Mouse (Mus musculus): Measurements from ENCODE around the gene Wasl.
A peak's percentile ranks its signal among the peaks of the same experiment; 100 is the strongest.

Gene Wasl

DNA sequence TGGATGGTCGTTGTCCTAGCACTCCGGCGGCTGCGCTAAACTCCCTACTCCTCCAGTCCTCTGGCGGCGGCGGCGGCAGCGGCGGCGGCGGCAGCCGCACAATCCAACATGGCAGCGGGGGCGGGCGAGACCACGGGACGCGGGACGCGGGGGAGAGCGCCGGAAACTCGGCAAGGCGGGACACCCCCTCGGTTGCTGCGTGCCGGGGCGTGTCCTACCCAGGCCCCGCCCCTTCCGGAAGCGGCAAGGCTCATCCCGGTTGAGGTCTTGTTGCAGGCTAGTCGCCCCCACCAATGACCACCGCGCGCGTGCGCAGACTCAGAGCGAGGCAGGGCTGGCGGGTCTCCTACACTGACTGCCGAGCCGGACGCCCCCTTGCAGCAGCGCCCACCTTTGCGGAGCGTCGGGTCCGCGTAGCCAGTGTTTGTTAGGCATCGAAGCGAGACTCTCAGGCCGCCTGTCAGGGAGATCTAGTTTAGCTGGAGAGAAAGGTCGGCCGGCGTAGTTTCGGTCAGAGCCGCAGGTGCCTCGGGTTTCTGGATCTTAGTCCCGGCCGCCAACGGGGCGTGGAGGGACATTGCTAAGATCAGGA is at the start of gene Wasl:
Gene Wasl, minus strand, starts transcription at position 143 of the 592 bp plus-strand sequence.
- DNase-seq (ENCODE audit: low read depth), result peak; percentile 89

DNA sequence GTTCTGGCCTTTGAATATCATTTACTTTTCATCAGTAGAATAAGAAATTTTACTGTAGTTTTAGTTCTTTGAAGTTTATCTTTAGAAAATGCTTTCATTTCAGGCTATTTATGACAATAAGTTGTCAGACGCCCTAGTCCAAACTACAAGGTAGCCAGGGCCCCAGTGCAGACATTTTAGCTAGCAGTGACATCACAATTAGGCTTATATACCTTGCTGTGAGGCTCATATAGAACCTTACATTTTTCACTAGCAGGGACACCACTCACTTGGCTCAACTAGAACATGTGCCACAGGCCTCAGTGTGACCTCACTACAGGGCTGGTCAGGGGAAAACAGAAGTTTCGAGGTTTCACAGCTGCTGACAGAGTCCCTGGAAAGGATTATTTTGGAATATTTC is 42.7 kb upstream of the Wasl start:
- DNase-seq (ENCODE audit: low read depth), result no peak

DNA sequence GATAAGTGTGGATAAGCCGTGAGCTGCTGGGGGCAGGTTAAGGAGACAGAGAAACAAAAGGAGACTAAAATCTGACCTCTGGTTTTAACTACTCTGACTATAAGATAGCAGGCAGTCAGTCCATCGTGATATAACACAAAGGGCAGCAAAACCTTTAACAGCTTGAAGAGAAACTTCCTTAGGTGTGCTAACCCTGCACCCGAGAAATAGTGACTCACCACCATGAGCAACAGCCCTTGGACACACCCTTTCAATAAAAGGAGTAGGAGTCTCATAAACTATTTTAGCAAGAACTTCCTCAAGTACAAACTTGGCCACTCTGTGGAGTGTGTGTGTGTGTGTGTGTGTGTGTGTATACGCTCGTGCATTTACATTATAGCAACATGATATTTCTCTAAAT is 42.3 kb upstream of the Wasl start:
- DNase-seq (ENCODE audit: low read depth), result no peak

DNA sequence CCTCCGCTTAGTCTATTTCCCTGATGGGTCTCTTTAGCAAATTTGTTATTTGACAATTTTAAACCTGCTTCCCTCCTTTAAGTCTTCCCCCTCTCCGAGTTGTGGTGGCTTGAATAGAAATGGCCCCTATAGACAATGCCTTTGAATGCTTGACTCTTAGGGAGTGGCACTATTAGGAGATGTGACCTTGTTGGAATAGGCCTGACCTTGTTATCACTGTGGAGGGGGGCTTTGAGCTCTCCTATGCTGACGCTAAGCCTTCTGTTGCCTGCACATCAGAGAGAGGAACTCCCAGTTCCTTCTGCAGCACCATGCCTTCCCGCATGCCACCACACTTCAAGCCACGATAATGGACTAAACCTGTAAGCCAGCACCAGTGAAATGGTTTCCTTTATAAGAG is 32.4 kb upstream of the Wasl start:
- DNase-seq (ENCODE audit: low read depth), result no peak

DNA sequence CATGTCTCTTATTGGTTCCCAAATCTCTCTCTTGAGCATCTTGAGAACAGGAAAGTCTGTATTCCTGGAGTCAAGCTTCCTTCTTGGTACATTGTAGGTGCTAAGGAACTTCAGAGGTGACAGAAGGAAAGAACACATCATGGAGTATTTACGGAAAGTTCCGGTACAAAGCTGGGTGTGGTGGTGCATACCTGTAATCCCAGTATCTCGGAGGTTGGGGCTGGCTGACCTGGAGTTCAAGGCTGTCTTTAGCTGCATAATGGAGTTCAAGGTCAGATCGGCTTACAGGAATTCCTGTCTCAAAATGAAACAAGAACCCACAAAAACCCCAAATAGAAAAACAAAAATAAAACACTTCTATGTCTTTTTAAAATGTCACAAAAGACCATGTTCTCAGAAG is 31.3 kb upstream of the Wasl start:
- no peak for DNase-seq (ENCODE audit: low read depth)

DNA sequence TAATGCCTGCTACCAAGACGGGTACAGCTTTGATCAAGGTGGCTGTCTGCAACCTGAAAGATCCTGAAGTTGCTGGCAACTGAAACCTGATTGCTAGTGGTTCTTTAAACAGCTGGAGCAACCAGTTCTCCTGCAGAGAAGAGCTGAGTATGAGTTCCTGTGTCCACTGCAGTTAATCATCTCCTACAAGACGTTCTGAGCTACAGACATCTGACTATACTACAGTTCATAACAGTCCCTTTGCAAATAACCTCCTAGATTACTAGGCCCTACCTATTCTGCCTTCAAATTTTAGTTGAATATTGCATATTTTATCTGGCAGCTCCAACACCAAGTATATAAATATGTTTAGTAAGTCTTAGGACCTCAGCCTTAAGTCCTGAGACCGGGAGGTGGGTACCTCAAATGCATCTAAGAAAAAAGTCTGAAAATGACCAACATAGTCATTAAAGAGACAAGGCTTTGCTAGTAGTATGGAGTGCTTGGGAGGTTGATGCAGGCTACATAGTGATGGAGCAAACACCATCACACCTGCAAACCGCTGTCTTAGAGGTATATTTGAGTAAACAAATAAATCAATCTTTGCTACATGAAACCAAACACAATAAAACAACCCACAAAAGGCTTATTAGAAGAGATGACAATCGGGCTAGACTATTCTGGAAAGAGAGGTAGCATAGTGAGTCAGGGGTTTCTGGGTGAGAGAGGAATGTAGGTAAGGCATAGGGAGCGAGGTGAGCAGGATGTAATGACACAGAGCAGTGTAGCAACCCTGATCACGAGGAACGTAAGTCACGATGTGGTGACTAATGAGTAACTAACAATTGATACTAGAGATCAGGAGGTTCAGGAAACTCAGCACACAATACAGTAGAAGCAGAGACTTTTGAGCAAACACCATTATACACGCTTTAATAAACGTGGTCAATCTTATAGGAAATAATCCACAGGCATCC is 29.9 kb upstream of the Wasl start:
- no peak for DNase-seq (ENCODE audit: low read depth)

DNA sequence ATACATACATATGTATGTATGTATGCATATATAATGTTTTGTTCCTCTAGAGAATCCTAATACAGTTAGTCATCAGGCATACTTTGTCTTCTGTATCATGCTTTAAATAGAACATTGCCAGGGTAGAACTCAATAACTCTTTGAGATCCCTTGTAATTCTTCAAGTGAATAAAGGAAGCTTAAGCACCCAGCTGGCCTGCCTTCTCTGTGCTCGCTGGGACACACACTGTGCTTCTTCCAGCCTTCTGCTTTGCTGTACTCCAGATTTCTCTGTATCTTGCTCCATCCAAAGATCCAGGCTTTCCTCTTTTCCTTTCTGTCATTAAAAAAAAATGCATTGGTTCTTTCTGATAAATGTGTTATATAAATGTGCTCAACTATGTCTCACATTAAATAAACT is 23.1 kb upstream of the Wasl start:
- DNase-seq (ENCODE audit: low read depth), result no peak

DNA sequence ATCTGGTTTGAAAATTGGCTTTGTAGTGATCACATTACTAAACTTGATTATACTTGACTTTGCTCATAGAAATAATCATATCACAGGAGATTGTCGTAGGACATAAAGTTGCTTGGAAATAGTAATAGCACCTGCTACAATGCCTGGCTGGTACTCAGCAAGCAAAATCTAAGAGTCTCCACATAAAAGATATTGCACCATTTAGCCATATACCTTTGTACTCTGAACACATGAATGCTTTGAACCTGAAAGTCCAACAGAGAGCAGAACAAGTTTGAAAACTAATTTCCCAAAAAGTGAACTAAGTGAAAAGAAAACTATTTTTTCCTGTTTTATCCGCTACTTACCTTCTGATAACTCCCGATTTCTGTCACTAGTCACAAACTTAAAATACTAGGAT is 18.3 kb upstream of the Wasl start:
- no peak for DNase-seq (ENCODE audit: low read depth)

DNA sequence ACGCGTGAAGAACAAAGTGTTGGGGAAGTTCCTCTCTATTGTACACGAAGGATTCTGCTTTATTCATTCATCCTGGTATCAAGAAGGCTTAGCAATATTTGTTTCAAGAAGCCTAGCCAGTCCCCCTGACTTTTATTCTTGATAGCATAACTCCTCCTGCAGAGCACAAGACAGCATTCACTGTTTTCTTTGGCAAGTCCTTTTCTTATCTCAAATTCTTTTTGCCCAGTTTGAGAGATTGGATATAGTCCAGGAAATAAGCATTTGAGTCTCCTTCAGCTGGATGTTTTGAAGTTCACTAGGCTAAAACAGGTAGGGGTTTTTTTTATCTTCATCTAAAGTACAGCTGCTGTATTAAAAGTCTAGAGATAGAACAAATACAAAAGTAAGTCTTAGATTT is 3.0 kb upstream of the Wasl start:
- no peak for DNase-seq (ENCODE audit: low read depth)

DNA sequence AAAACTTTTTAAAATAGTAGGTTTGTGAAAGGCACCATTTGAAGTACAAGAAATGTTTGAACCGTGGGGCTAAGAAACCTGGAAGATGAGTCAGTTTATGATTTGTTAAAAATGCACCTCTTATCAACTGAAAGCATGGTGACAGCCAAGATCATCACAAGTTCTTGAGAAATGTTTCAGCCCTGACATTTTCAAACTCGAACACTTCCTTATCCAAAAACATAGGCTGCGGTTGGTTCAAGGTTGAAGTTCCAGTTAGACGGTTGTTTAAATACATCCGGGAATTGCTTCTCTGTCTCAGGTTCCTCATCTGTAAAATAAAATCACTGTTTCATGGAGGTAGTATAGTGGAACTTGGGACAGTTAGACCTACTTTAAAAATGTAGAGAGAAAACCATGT is 1.4 kb upstream of the Wasl start:
- no peak for DNase-seq (ENCODE audit: low read depth)

DNA sequence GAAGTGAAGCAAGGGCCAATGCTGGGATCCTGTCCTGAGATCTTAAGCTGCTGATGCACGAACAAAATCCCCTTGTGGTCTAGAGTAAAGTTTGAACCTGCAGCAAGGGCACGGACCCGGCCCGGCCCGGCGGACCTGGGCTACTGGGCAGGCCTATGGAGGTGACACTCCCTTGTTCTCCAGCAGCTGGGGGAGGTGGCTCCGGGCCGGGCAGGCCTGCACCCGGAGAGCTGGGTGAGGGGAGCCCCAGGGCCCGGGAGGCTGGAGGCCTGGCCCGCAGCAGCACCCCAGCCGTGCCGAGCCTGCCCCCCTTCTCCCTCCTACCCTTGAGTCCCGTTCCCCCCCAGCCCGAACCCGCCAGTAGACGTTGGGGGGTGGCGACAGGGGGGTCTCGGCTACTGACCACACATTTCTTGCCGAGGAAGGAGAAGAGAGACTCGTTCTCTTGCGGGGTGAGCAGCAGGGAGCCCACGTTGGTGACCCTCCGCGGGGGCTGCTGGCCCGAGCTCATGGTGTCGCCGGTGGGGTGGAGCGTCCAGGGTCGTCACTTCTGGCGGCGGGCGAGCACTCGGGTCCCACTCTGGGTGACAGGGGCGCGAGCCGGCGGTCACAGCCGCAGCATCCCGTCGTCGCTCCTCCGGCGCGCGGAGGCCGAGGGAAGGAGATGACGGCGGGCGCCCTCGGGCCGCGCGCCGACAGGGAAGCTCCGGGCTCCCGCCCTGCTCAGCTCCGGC is 509 bp downstream of the Wasl start:
- DNase-seq (ENCODE audit: low read depth), result no peak

DNA sequence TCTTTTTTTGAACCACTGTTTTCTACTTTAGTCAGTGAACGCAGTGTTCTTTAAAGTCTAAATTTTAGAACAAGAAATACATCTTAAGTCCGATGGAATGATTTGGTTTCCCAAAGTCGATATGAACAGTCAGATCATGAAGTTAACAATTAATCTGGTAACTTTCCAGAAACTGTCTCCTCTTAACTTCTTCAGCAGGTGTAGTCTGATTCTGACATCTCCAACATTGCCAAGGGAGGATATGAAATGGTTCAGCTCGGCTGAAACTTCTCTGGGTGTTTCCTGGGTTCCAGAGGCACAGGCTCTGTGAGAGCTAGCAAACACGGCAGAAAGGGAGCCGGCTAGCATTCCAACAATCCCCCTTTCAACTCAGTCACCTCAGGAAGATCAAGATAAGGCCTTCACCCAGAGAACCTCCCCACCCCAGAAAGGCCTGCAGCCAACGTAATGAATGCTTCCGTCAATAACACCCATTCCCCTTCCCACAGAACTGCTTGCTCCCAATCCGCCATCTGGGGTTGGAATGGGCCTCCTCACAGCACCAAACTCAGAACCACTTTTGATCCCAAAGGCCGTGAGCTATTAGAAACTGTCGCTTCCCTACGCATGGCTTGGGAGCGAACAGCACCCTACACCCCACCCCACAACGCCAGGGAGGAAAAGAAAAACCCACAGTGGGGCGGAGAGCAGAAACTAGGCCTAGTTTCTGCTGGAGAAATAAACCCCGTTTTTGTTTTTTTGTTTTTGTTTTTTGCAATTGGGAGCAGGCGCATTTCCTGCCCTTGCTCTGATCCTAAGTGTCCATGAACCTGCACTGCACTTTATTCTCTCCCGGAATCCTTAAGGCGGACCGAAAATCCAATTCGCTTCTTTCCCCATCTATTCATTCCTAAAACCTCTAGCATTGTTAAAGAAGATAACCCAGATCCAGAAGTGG is 1.3 kb downstream of the Wasl start:
- no peak for DNase-seq (ENCODE audit: low read depth)

DNA sequence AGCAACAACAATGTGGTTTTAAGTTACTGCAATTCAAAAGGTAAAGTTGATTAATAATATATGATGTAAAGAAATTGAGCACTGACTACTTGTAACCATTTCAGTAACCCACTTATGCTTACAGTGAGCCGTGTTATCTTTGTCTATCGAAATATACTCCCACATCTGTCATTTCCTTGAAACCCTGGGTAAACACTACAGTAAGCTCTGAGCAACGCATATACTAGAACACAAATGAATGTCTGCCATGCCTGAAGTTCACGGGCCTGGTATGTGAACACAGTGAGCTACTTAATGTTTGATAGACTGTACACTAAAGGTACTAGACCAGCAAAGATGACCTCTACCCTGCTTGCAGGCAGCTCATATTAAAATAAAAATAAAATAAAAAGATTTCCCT is 2.3 kb downstream of the Wasl start:
- no peak for DNase-seq (ENCODE audit: low read depth)

DNA sequence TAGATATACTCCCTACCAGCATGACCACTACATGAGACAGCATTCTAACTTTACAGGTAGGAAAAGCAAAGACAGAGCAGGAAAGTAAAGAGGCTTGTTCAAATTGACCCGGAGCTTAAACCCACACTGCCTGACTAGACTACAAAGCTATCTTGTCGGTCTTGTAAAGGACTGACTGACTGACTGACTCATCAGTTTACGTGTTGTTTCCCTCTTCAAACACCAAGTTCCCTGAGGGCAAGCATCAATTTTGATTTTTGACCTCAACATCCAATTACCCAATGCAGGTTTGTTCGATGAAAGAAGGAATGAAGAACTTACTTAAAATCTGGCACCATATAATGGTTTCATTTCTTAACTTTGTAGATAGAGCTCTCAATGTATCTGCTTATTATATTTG is 2.9 kb downstream of the Wasl start:
- no peak for DNase-seq (ENCODE audit: low read depth)

DNA sequence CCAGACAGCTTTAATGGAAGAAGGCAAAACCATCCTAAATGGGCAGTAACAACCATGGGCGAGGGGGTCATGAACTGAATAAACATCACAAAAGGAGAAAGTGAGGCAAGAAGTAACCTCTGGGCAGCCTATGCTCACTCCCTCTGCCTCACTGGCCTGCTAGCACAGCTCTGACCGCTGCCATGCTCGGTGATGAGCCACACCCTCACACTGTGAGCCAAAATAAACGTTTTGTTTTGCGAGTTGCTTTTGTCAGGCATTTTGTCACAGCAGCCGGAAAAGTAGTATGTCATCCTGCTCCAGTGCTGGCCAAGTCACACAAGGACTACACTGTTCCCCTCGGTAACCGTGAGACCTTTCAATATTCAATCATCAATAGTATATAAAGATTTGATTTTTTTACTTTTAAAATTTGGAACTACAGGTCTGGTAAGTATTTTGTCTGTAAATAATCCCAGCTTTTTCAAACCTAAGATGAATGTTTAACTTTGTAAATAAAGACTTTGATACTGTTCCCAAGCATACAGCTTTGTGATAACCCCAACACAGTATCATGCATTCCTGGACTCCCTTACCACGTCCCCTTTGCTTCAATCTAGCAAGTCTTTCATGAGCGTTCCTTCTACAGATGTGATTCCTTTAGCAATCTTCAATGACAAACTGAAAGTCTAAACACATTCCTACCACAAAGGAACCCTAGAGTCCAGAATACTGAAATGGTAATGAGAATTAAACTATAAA is 7.0 kb downstream of the Wasl start:
- no peak for DNase-seq (ENCODE audit: low read depth)

DNA sequence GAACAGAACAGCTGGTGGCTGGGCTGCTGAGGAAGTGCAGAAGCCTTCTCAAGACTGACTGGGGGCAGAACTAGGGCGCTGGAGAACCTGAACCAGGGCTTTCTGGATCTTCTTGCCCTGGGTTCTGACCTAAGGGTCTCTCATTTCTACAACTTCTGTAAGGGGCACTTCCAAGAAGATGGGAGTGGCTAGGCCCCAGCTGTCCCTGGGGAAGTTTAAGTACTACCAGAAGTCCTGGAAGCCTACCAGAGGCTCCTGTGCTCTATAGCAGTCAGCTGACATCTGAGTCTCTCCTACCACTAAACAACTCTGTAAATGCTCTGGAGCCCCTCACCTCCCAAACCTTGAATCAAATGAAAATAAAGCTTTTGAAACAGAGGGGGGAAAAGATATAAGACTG is 8.7 kb downstream of the Wasl start:
- DNase-seq (ENCODE audit: low read depth), result no peak

DNA sequence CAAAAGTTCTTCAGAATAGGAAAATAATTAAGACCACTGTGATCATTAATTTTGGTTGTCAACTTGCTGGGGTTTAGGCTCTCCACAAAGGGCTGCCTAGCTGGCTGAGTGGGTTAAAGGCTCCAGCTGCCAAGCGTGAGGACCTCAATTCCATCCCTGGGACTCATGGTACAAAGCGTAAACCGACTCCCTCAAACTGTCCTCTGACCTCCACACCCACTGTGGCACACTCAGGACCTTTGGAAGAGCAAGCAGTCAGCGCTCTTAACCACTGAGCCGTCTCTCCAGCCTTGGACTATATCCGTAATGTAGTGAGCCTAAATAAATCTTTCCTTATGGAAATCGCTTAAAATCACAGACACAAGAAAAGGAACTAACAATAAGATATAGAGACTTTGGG is 13.3 kb downstream of the Wasl start:
- no peak for DNase-seq (ENCODE audit: low read depth)

DNA sequence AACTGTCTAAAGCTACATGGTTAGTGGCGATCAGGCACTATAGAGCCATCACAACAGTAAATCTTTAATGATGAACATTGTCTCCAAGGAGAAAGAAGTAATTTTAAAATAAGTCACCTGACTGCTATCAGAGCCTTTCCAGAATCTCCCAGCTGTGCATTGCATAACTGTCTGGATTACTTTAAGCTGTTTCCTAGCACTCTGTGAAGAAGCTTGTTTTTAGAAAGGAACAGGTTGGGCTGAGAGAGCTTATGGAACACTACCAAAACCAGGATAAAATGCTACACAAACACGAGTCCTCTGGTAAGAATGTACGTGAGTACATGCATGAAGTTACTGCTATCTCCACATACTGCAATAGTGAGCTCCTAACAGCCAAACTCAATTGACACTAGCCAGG is 14.1 kb downstream of the Wasl start:
- DNase-seq (ENCODE audit: low read depth), result no peak

DNA sequence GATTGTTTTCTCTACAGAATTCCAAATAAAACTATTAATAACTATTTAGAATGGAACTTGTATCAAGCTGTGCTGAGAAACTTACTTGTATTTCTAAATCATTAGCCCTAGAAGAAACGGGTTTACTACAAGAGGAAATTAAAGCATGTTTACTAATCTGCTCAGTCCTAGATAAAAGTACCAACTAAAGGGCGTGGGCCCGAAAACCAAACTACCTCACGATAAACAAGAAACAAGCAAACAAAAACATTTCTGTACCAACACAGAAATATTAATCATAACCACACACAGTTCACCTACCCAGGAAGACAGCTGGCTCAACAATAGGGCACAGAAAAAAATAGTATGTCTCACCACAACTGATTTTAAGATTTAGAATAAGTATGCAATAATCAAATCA is 16.4 kb downstream of the Wasl start:
- DNase-seq (ENCODE audit: low read depth), result no peak

DNA sequence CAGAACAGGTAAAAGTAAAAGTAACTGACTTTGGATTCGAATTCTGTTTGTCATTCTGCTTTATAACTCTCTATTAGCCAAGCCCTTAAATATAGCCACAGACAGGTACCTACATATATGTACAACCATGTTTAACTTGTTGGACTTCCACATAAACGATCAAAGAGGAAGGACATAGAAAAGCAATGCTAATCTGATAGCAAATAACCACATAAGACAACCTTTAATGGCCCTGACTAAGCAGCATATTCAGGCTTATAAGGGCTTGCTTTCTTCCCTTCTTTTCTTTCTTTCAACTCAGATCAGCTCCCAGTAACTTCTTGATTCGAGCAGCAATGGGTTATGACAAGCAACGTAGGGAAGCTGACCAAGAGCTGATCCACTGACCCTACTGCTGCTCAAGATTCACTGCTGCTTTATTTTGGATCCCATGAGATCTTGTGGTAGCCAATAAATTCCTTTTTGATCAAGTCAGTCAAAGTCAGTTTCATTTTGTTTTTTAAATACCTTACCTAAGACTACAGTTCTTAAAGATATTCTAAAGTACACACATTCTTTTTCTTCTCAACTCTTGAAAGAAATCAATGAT is 17.6 kb downstream of the Wasl start:
- DNase-seq (ENCODE audit: low read depth), result no peak
